Mouse (Mus musculus) heart, embryonic 14.5 days (tissue): ENCODE measurements around the gene Srgap3. TPM values are rescaled to one million over a fixed set of nuclear protein-coding genes. Genes with fewer than 3 reads are reported as not detected.

ENCODE experiments used
- ATAC-seq: fragments of 200-750 bp; cut with Nextera tagmentation; 2 replicates; pipeline ENCODE4 v1.8.0; 2017; ENCODE audit warnings: low read depth, moderate TSS enrichment; ENCODE audit not compliant: insufficient number of reproducible peaks, insufficient read depth, low FRiP score
- H3K27ac ChIP-seq, 2 experiments: fragments of 200-500 bp in 1 of 2; fragments of 300-500 bp in 1 of 2; sonication (generic) in 1 of 2; replicated peaks in 1 of 2; 2 replicates each; pipeline ENCODE4 v1.5.1; 2012 to 2014; ENCODE audit warnings: low read depth in 2 of 2, low read length in 2 of 2, control low read depth in 1 of 2, mild to moderate bottlenecking in 1 of 2, mixed read lengths in 1 of 2; ENCODE audit not compliant: control insufficient read depth in 1 of 2, insufficient read depth in 1 of 2
- H3K27me3 ChIP-seq: fragments of 300-500 bp; sonication (generic); 2 replicates; pipeline ENCODE4 v1.6.1; 2014; ENCODE audit warnings: mild to moderate bottlenecking, low read length, control low read depth; ENCODE audit not compliant: control insufficient read depth, insufficient read depth
- H3K36me3 ChIP-seq: fragments of 300-500 bp; sonication (generic); 2 replicates; pipeline ENCODE4 v1.6.1; 2014; ENCODE audit warnings: mild to moderate bottlenecking, control low read depth, low read length, mixed read lengths; ENCODE audit not compliant: control insufficient read depth, insufficient read depth
- H3K4me1 ChIP-seq, 2 experiments: fragments of 200-500 bp in 1 of 2; fragments of 300-500 bp in 1 of 2; sonication (generic) in 1 of 2; 2 replicates each; pipeline ENCODE4 v1.6.1; 2012 to 2014; ENCODE audit warnings: low read length in 2 of 2, control low read depth in 1 of 2, mixed read lengths in 1 of 2; ENCODE audit not compliant: control insufficient read depth in 2 of 2, insufficient read depth in 2 of 2
- H3K4me2 ChIP-seq: fragments of 300-500 bp; sonication (generic); 2 replicates; pipeline ENCODE4 v1.6.1; 2014; ENCODE audit warnings: mild to moderate bottlenecking, low read length
- H3K4me3 ChIP-seq, 2 experiments: fragments of 200-500 bp in 1 of 2; fragments of 300-500 bp in 1 of 2; sonication (generic) in 1 of 2; 2 replicates each; pipeline ENCODE4 v1.5.1; 2012 to 2014; ENCODE audit warnings: low read length in 2 of 2, mild to moderate bottlenecking in 2 of 2, control low read depth in 1 of 2, low read depth in 1 of 2, moderate library complexity in 1 of 2; ENCODE audit not compliant: control insufficient read depth in 1 of 2, insufficient read depth in 1 of 2
- H3K9ac ChIP-seq: fragments of 300-500 bp; sonication (generic); 2 replicates; pipeline ENCODE4 v1.6.1; 2014; ENCODE audit warnings: mild to moderate bottlenecking, low read length
- H3K9me3 ChIP-seq: fragments of 300-500 bp; sonication (generic); 2 replicates; pipeline ENCODE4 v1.6.1; 2016; ENCODE audit warnings: low read length, control low read depth; ENCODE audit not compliant: control insufficient read depth
- WGBS: fragments of 180-500 bp; shearing (Covaris S2); extraction: QIAGEN DNeasy Blood & Tissue Kit; methylation state at CpG from one replicate; pipeline ENCODE4 v1.1.7; 2014; 5-methylcytosine and 5-hydroxymethylcytosine counted together
- polyA plus RNA-seq: library from polyadenylated mRNA; unstranded; fragments of >200 nt; fragmentation: Nextera tagmentation; extraction: Ambion mirVana; gene quantifications from 2 replicates; pipeline ENCODE4 v1.2.1, GENCODE M21; 2014

Srgap3 gene
- 0.81 and 1.1 TPM in 2 replicates for polyA plus RNA-seq

GRCm38 (mm10) chr6:112946895-112947436, at the start of gene Srgap3:
Gene Srgap3, minus strand, starts transcription at chr6:112947266.
- Histone ChIP-seq H3K4me3 (peak within 1 kb of the TSS; percentile 52 to 65), H3K9ac (peak within 1 kb of the TSS; percentile 74), H3K9me3 (no peaks in the 10 kb centered on the region), H3K27me3 (no peaks in the 10 kb centered on the region), H3K27ac (peak within 1 kb of the TSS; percentile 9 to 50; a peak in 2 of 4 replicates), H3K4me2 (peak within 1 kb of the TSS; percentile 92), H3K4me1 (peaks cover 10 to 17% of the 10 kb centered on the region in 2 experiments), H3K36me3 (no peaks in the 10 kb centered on the region)
- ATAC-seq: peak; percentile 81
- WGBS: under 1% methylated on average over 31 of the region's 31 CpGs

- ATAC-seq: no peak
- WGBS: 34% methylated on average over 1 of the region's 1 CpGs
- no peaks in the 10 kb centered on the region for H3K9me3 ChIP-seq
- H3K27ac ChIP-seq: no peak overlapping the region
- no peak overlapping the region for H3K9ac ChIP-seq
- H3K27me3 ChIP-seq: no peaks in the 10 kb centered on the region
- peaks cover 0 to 1% of the 10 kb centered on the region in 2 experiments; a peak in 1 of 4 replicates for H3K4me1 ChIP-seq
- no peak overlapping the region for H3K4me2 ChIP-seq
- H3K36me3 ChIP-seq: no peaks in the 10 kb centered on the region
- H3K4me3 ChIP-seq: no peak overlapping the region
These were observed 48.6 kb upstream of the Srgap3 start for GRCm38 (mm10) chr6:112995708-112996107.

GRCm38 (mm10) chr6:112990119-112990518, 43.1 kb upstream of the Srgap3 start:
- Histone ChIP-seq H3K4me1 (no peaks in the 10 kb centered on the region), H3K27me3 (no peaks in the 10 kb centered on the region), H3K27ac (no peak overlapping the region), H3K36me3 (no peaks in the 10 kb centered on the region), H3K9ac (no peak overlapping the region), H3K4me2 (no peak overlapping the region), H3K9me3 (no peaks in the 10 kb centered on the region), H3K4me3 (no peak overlapping the region)
- no peak for ATAC-seq
- 68% methylated on average over 1 of the region's 1 CpGs for WGBS

- 55% methylated on average over 9 of the region's 9 CpGs for WGBS
These were observed 38.6 kb upstream of the Srgap3 start for GRCm38 (mm10) chr6:112985362-112986314.

GRCm38 (mm10) chr6:112982241-112982640, 35.2 kb upstream of the Srgap3 start:
- no peaks in the 10 kb centered on the region for H3K4me1 ChIP-seq
- H3K27ac ChIP-seq: no peak overlapping the region
- 44% methylated on average over 7 of the region's 7 CpGs for WGBS
- no peak overlapping the region for H3K4me2 ChIP-seq
- no peaks in the 10 kb centered on the region for H3K27me3 ChIP-seq
- H3K36me3 ChIP-seq: no peaks in the 10 kb centered on the region
- no peak overlapping the region for H3K9ac ChIP-seq
- no peak overlapping the region for H3K4me3 ChIP-seq
- no peak for ATAC-seq
- no peaks in the 10 kb centered on the region for H3K9me3 ChIP-seq

More at GRCm38 (mm10) chr6:112985362-112986314, 38.6 kb upstream of the Srgap3 start:
- no peak overlapping the region for H3K9ac ChIP-seq
- no peaks in the 10 kb centered on the region for H3K27me3 ChIP-seq
- no peak for ATAC-seq
- no peak overlapping the region for H3K4me3 ChIP-seq
- no peaks in the 10 kb centered on the region for H3K4me1 ChIP-seq
- no peaks in the 10 kb centered on the region for H3K9me3 ChIP-seq
- H3K4me2 ChIP-seq: no peak overlapping the region
- H3K27ac ChIP-seq: no peak overlapping the region
- no peaks in the 10 kb centered on the region for H3K36me3 ChIP-seq

GRCm38 (mm10) chr6:112978947-112979346, 31.9 kb upstream of the Srgap3 start:
- H3K4me2 ChIP-seq: no peak overlapping the region

GRCm38 (mm10) chr6:112977246-112977645, 30.2 kb upstream of the Srgap3 start:
- H3K27me3 ChIP-seq: no peaks in the 10 kb centered on the region
- WGBS: 84% methylated on average over 4 of the region's 4 CpGs
- H3K9ac ChIP-seq: no peak overlapping the region
- H3K27ac ChIP-seq: no peak overlapping the region
- H3K4me1 ChIP-seq: peaks cover 4 to 5% of the 10 kb centered on the region in 2 experiments; a peak in 3 of 4 replicates
- no peak overlapping the region for H3K4me2 ChIP-seq
- no peaks in the 10 kb centered on the region for H3K36me3 ChIP-seq
- ATAC-seq: no peak
- no peak overlapping the region for H3K4me3 ChIP-seq
- no peaks in the 10 kb centered on the region for H3K9me3 ChIP-seq

More at GRCm38 (mm10) chr6:112978947-112979346, 31.9 kb upstream of the Srgap3 start:
- Histone ChIP-seq H3K4me1 (no peaks in the 10 kb centered on the region; a peak in 1 of 4 replicates), H3K36me3 (no peaks in the 10 kb centered on the region), H3K27ac (no peak overlapping the region), H3K9ac (no peak overlapping the region), H3K4me3 (no peak overlapping the region), H3K9me3 (no peaks in the 10 kb centered on the region), H3K27me3 (no peaks in the 10 kb centered on the region)
- ATAC-seq: no peak
- WGBS: 69% methylated on average over 3 of the region's 3 CpGs
